ENCODE assay signal across 8 mouse cellular contexts in genomic region chr2:164785481-164786387, GRCm38 (mm10). TPM values are rescaled to one million over a fixed set of nuclear protein-coding genes. Genes with fewer than 3 reads are reported as not detected.
DNase-seq lines count a peak whose midpoint lies in the region; ATAC-seq lines count a peak whose summit lies in the region.

Gene Snx21 (plus strand): TSS chr2:164785823.

- no peaks in the 10 kb centered on the region for H3K9me3 ChIP-seq in hindbrain, embryonic 14.5 days (ENCODE audit: control insufficient read depth, low read length)

- peak within 1 kb of the TSS; percentile 62 for H3K4me3 ChIP-seq in hindbrain, embryonic 14.5 days (replicated peaks; ENCODE audit: low read length)

- H3K36me3 ChIP-seq in hindbrain, embryonic 14.5 days (replicated peaks; ENCODE audit: control insufficient read depth, insufficient read depth), result peaks cover 17% of the 10 kb centered on the region

- H3K9ac ChIP-seq in hindbrain, embryonic 14.5 days, result peak within 1 kb of the TSS; percentile 78

- peak within 1 kb of the TSS; percentile 44 for H3K27ac ChIP-seq in hindbrain, embryonic 14.5 days

- peak within 1 kb of the TSS; percentile 89 for H3K4me2 ChIP-seq in hindbrain, embryonic 14.5 days (replicated peaks)

- no peaks in the 10 kb centered on the region for H3K27me3 ChIP-seq in hindbrain, embryonic 14.5 days (ENCODE audit: control insufficient read depth, insufficient read depth, low read length)

- H3K4me1 ChIP-seq in hindbrain, embryonic 14.5 days (replicated peaks; ENCODE audit: control insufficient read depth, insufficient read depth, low read length), result peaks cover 7% of the 10 kb centered on the region; the same call in 1 of the 2 replicates

- under 1% methylated on average over 60 of the region's 89 CpGs for WGBS in hindbrain, embryonic 14.5 days

- ATAC-seq in hindbrain, embryonic 14.5 days (ENCODE audit: low FRiP score), result peak; percentile 89

- DNase-seq in ZHBTc4 (ENCODE audit: low read depth, low spot score), result peak; percentile 83
- peak; percentile 57 to 78 for DNase-seq in cerebellum, postnatal 4 days (ENCODE audit: low spot score in 2 of 2)
- DNase-seq in frontal cortex, postnatal 36 days (ENCODE audit: low spot score in 2 of 2), result peak; percentile 82 to 83
- DNase-seq in hindbrain, embryonic 14.5 days (ENCODE audit: low spot score), result peak; percentile 77
- peak; percentile 83 to 86 for DNase-seq in left cerebral cortex, adult 18-20 months (ENCODE audit: low spot score in 2 of 2)
- peak; percentile 90 to 96 for DNase-seq in lung, postnatal 4 days
- DNase-seq in retina, postnatal 7 days (ENCODE audit: low read depth, low spot score), result peak; percentile 84
- DNase-seq in urinary bladder, adult 18-20 months (ENCODE audit: low spot score in 2 of 2), result peak; percentile 83 to 92

RNA-seq across cellular contexts. Expression of gene Snx21, which starts in this region (rescaled TPM):
- polyA plus RNA-seq in hindbrain, embryonic 14.5 days (2014; fragmentation: Nextera tagmentation; extraction: Ambion mirVana), result 33.3 and 40.8 TPM in 2 replicates
- total RNA-seq in left cerebral cortex, adult 18-20 months (2021), result 10 to 100 TPM; 52.9 to 57.0 TPM

Comparison
In these comparisons a context has a peak if more than half of its experiments do, and no peak if none do; other contexts are left out.
1. Peak in every context shown above with its lines: DNase-seq, ATAC-seq, H3K4me3 ChIP-seq and H3K27ac ChIP-seq.